Comparison of ENCODE assay signal across 8 mouse cellular contexts in genomic region chr11:101246702-101247012, GRCm38 (mm10). TPM values are rescaled to one million over a fixed set of nuclear protein-coding genes. Genes with fewer than 3 reads are reported as not detected.
A peak's percentile ranks its signal among the peaks of the same experiment; 100 is the strongest.
DNase-seq lines count a peak whose midpoint lies in the region; ATAC-seq and TF ChIP-seq lines count a peak whose summit lies in the region.

No protein-coding gene starts in this region.

- TF ChIP-seq CTCF in kidney, postnatal 0 days (IDR thresholded peaks at IDR 0.05; ENCODE audit: low read depth): no peak

- no peaks in the 10 kb centered on the region for H3K36me3 ChIP-seq in kidney, postnatal 0 days (ENCODE audit: insufficient read depth, low read length)
- H3K36me3 ChIP-seq in embryonic facial prominence, embryonic 14.5 days (ENCODE audit: control insufficient read depth, insufficient read depth, low read length): no peaks in the 10 kb centered on the region
- H3K36me3 ChIP-seq in intestine, embryonic 16.5 days (ENCODE audit: control insufficient read depth, insufficient read depth, low read length): no peaks in the 10 kb centered on the region
- no peaks in the 10 kb centered on the region for H3K36me3 ChIP-seq in myocyte (ENCODE audit: control insufficient read depth, insufficient read depth)

- H3K27me3 ChIP-seq in kidney, postnatal 0 days (ENCODE audit: insufficient read depth, low read length): no peaks in the 10 kb centered on the region
- H3K27me3 ChIP-seq in embryonic facial prominence, embryonic 14.5 days (replicated peaks; ENCODE audit: control insufficient read depth, insufficient read depth, low read length): no peaks in the 10 kb centered on the region
- H3K27me3 ChIP-seq in intestine, embryonic 16.5 days (replicated peaks; ENCODE audit: control insufficient read depth, insufficient read depth, low read length): no peaks in the 10 kb centered on the region
- no peaks in the 10 kb centered on the region for H3K27me3 ChIP-seq in myocyte (ENCODE audit: control insufficient read depth, insufficient read depth, insufficient read length)

- intact Hi-C loops in left cerebral cortex, postnatal 25 days (cut with DNase I): loop anchor here (2.0 kb wide), 1 partner anchor 16 kb away; no protein-coding TSS in a partner anchor

- no peaks in the 10 kb centered on the region for H3K9me3 ChIP-seq in kidney, postnatal 0 days (replicated peaks; ENCODE audit: low read length)
- H3K9me3 ChIP-seq in embryonic facial prominence, embryonic 14.5 days (ENCODE audit: control insufficient read depth, low read length): no peaks in the 10 kb centered on the region
- no peaks in the 10 kb centered on the region for H3K9me3 ChIP-seq in intestine, embryonic 16.5 days (ENCODE audit: control insufficient read depth, low read length)

- no peak for DNase-seq in kidney, postnatal 0 days (ENCODE audit: low spot score)
- DNase-seq in kidney, adult 18-20 months: no peak
- no peak for DNase-seq in embryonic facial prominence, embryonic 14.5 days (ENCODE audit: low spot score)
- no peak for DNase-seq in urinary bladder, adult 18-20 months (ENCODE audit: low spot score in 2 of 2)
- DNase-seq in left cerebral cortex, postnatal 25 days (ENCODE audit: low spot score in 2 of 2): no peak
- no peak for DNase-seq in gastrocnemius, postnatal 4 days (ENCODE audit: low spot score in 2 of 2)

- no peak for ATAC-seq in kidney, postnatal 0 days (replicated peaks; ENCODE audit: low FRiP score, low read depth)
- ATAC-seq in embryonic facial prominence, embryonic 14.5 days (ENCODE audit: low read depth): no peak; the same call in 1 of the 2 replicates
- ATAC-seq in intestine, embryonic 16.5 days: no peak; the same call in 1 of the 2 replicates

- peak overlapping the region; percentile 74 for H3K4me2 ChIP-seq in kidney, postnatal 0 days (ENCODE audit: low read length)
- H3K4me2 ChIP-seq in embryonic facial prominence, embryonic 14.5 days (ENCODE audit: low read depth, low read length): peak overlapping the region; percentile 95
- peak overlapping the region; percentile 98 for H3K4me2 ChIP-seq in intestine, embryonic 16.5 days (ENCODE audit: low read depth, low read length)
- peak overlapping the region; percentile 75 for H3K4me2 ChIP-seq in myocyte (ENCODE audit: low read depth)

- H3K4me1 ChIP-seq in kidney, postnatal 0 days (replicated peaks; ENCODE audit: insufficient read depth, low read length): peaks cover 16% of the 10 kb centered on the region; the same call in 1 of the 2 replicates
- H3K4me1 ChIP-seq in embryonic facial prominence, embryonic 14.5 days (ENCODE audit: control insufficient read depth, insufficient read depth, low read length): peaks cover 14% of the 10 kb centered on the region
- peaks cover 17% of the 10 kb centered on the region for H3K4me1 ChIP-seq in intestine, embryonic 16.5 days (ENCODE audit: control insufficient read depth, insufficient read depth, low read length)

- 12% methylated on average over 7 of the region's 7 CpGs for WGBS in kidney, postnatal 0 days
- WGBS in embryonic facial prominence, embryonic 14.5 days: 9% methylated on average over 7 of the region's 7 CpGs
- WGBS in intestine, embryonic 16.5 days: 17% methylated on average over 7 of the region's 7 CpGs

- peak overlapping the region; percentile 58 for H3K4me3 ChIP-seq in kidney, postnatal 0 days (replicated peaks; ENCODE audit: low read depth, low read length)
- peak overlapping the region; percentile 68 for H3K4me3 ChIP-seq in embryonic facial prominence, embryonic 14.5 days (ENCODE audit: low read depth, low read length)
- H3K4me3 ChIP-seq in intestine, embryonic 16.5 days (ENCODE audit: low read length): peak overlapping the region; percentile 66
- H3K4me3 ChIP-seq in myocyte: peak overlapping the region; percentile 5

- peak overlapping the region; percentile 71 for H3K9ac ChIP-seq in kidney, postnatal 0 days (ENCODE audit: low read depth, low read length)
- peak overlapping the region; percentile 76 for H3K9ac ChIP-seq in embryonic facial prominence, embryonic 14.5 days (ENCODE audit: low read depth, low read length)
- peak overlapping the region; percentile 84 for H3K9ac ChIP-seq in intestine, embryonic 16.5 days (ENCODE audit: low read depth, low read length)

- H3K27ac ChIP-seq in kidney, postnatal 0 days: peak overlapping the region; percentile 87
- peak overlapping the region; percentile 83 for H3K27ac ChIP-seq in embryonic facial prominence, embryonic 14.5 days (replicated peaks; ENCODE audit: low read depth, low read length)
- H3K27ac ChIP-seq in intestine, embryonic 16.5 days (ENCODE audit: low read length): peak overlapping the region; percentile 78

- no peaks in the 10 kb centered on the region for H3K79me2 ChIP-seq in myocyte (ENCODE audit: control insufficient read depth, insufficient read depth)

- no peak for TF ChIP-seq POLR2A in myocyte (IDR thresholded peaks at IDR 0.05; ENCODE audit: insufficient read length, low read depth)

- H3ac ChIP-seq in myocyte (ENCODE audit: control insufficient read depth, insufficient read length): peak overlapping the region; percentile 1

TF ChIP-seq in myocyte, 11 proteins besides CTCF, POLR2A, EP300 and RAD21:
- no peak for TF ChIP-seq MYOG (IDR thresholded peaks at IDR 0.05; ENCODE audit: control insufficient read depth in 1 of 3, insufficient read depth in 1 of 3, insufficient read length in 2 of 3, low read depth in 2 of 3)
- no peak for TF ChIP-seq REST (IDR thresholded peaks at IDR 0.05; ENCODE audit: insufficient read depth, insufficient read length)
- no peak for TF ChIP-seq CEBPB (IDR thresholded peaks at IDR 0.05; ENCODE audit: insufficient read depth, poor library complexity, severe bottlenecking)
- no peak for TF ChIP-seq POLR2AphosphoS2 (IDR thresholded peaks at IDR 0.05; ENCODE audit: insufficient read length, low read depth)
- no peak for TF ChIP-seq SRF (IDR thresholded peaks at IDR 0.05; ENCODE audit: control insufficient read depth, insufficient read length, low read depth)

RNA-seq across cellular contexts. Expression of gene Ramp2, which starts 0.8 kb away (rescaled TPM):
- 242 and 247 TPM in 2 replicates for polyA plus RNA-seq in kidney, postnatal 0 days (2015; fragmentation: Nextera tagmentation; extraction: Ambion mirVana)
- polyA plus RNA-seq in embryonic facial prominence, embryonic 14.5 days (2014; fragmentation: Nextera tagmentation; extraction: Ambion mirVana): 128 and 154 TPM in 2 replicates
- polyA plus RNA-seq in intestine, embryonic 16.5 days (2015; fragmentation: Nextera tagmentation; extraction: Ambion mirVana): 87.8 and 95.1 TPM in 2 replicates
- 2.5 TPM for polyA plus RNA-seq in myocyte (2012; fragmentation: generic; extraction: Trizol)
- 10 to 100 TPM; 39.9 to 44.5 TPM for total RNA-seq in left cerebral cortex, postnatal 25 days (2021)
- total RNA-seq in gastrocnemius, postnatal 4 days (2021): 10 to 100 TPM; 82.6 to 85.8 TPM

RNA-seq across cellular contexts. Expression of gene Vps25, which starts 6.8 kb away (rescaled TPM):
- polyA plus RNA-seq in kidney, postnatal 0 days (2015; fragmentation: Nextera tagmentation; extraction: Ambion mirVana): 179 and 180 TPM in 2 replicates
- 111 and 116 TPM in 2 replicates for polyA plus RNA-seq in embryonic facial prominence, embryonic 14.5 days (2014; fragmentation: Nextera tagmentation; extraction: Ambion mirVana)
- polyA plus RNA-seq in intestine, embryonic 16.5 days (2015; fragmentation: Nextera tagmentation; extraction: Ambion mirVana): 152 and 155 TPM in 2 replicates
- polyA plus RNA-seq in myocyte (2012; fragmentation: generic; extraction: Trizol): 141 TPM
- total RNA-seq in left cerebral cortex, postnatal 25 days (2021): 10 to 100 TPM; 62.4 to 65.7 TPM
- 10 to 100 TPM; 48.6 to 48.8 TPM for total RNA-seq in gastrocnemius, postnatal 4 days (2021)

RNA-seq across cellular contexts. Expression of gene Wnk4, which starts 13.7 kb away (rescaled TPM):
- 47.0 and 48.8 TPM in 2 replicates for polyA plus RNA-seq in kidney, postnatal 0 days (2015; fragmentation: Nextera tagmentation; extraction: Ambion mirVana)
- 10.7 and 11.9 TPM in 2 replicates for polyA plus RNA-seq in embryonic facial prominence, embryonic 14.5 days (2014; fragmentation: Nextera tagmentation; extraction: Ambion mirVana)
- polyA plus RNA-seq in intestine, embryonic 16.5 days (2015; fragmentation: Nextera tagmentation; extraction: Ambion mirVana): 10.2 and 10.8 TPM in 2 replicates
- polyA plus RNA-seq in myocyte (2012; fragmentation: generic; extraction: Trizol): 0.19 TPM
- 1 to 10 TPM; 2.2 to 7.9 TPM for total RNA-seq in left cerebral cortex, postnatal 25 days (2021)
- 1 to 10 TPM in 1 of 2 experiments, under 1 TPM in 1; 0.83 to 1.7 TPM for total RNA-seq in gastrocnemius, postnatal 4 days (2021)

RNA-seq across cellular contexts. Expression of gene Ezh1, which starts 20.4 kb away (rescaled TPM):
- polyA plus RNA-seq in kidney, postnatal 0 days (2015; fragmentation: Nextera tagmentation; extraction: Ambion mirVana): 18.6 and 20.3 TPM in 2 replicates
- polyA plus RNA-seq in embryonic facial prominence, embryonic 14.5 days (2014; fragmentation: Nextera tagmentation; extraction: Ambion mirVana): 14.8 and 15.5 TPM in 2 replicates
- polyA plus RNA-seq in intestine, embryonic 16.5 days (2015; fragmentation: Nextera tagmentation; extraction: Ambion mirVana): 16.2 and 18.8 TPM in 2 replicates
- polyA plus RNA-seq in myocyte (2012; fragmentation: generic; extraction: Trizol): 13.7 TPM
- total RNA-seq in left cerebral cortex, postnatal 25 days (2021): 10 to 100 TPM; 42.8 to 48.5 TPM
- total RNA-seq in gastrocnemius, postnatal 4 days (2021): 10 to 100 TPM; 19.3 to 24.6 TPM

RNA-seq across cellular contexts. Expression of gene Cntd1, which starts 32.2 kb away (rescaled TPM):
- 1.5 and 2.0 TPM in 2 replicates for polyA plus RNA-seq in kidney, postnatal 0 days (2015; fragmentation: Nextera tagmentation; extraction: Ambion mirVana)
- polyA plus RNA-seq in embryonic facial prominence, embryonic 14.5 days (2014; fragmentation: Nextera tagmentation; extraction: Ambion mirVana): 0.90 and 1.6 TPM in 2 replicates
- polyA plus RNA-seq in intestine, embryonic 16.5 days (2015; fragmentation: Nextera tagmentation; extraction: Ambion mirVana): 0.84 and 1.0 TPM in 2 replicates
- polyA plus RNA-seq in myocyte (2012; fragmentation: generic; extraction: Trizol): 0.07 TPM
- total RNA-seq in left cerebral cortex, postnatal 25 days (2021): under 1 TPM; 0.21 to 0.27 TPM
- total RNA-seq in gastrocnemius, postnatal 4 days (2021): under 1 TPM; 0.32 to 0.39 TPM

Comparison
In these comparisons a context has a peak if more than half of its experiments do, and no peak if none do; other contexts are left out.
1. H3K4me3 ChIP-seq: peak in every context shown above with its lines; median percentile 68 in embryonic facial prominence, embryonic 14.5 days; 66 in intestine, embryonic 16.5 days; 58 in kidney, postnatal 0 days; 5 in myocyte.
2. RNA of gene Ramp2, which starts 0.8 kb away (polyA plus RNA-seq): 242 to 247 TPM in kidney, postnatal 0 days, 128 to 154 TPM in embryonic facial prominence, embryonic 14.5 days and 87.8 to 95.1 TPM in intestine, embryonic 16.5 days; 2.5 TPM in myocyte (single experiment); every median in the first group is over 10 times any median in the second.
3. Peak in every context shown above with its lines, with median percentiles within 50 percentile points of each other: H3K27ac ChIP-seq, H3K4me2 ChIP-seq and H3K9ac ChIP-seq.